Mouse (Mus musculus) olfactory bulb, adult 2 months (tissue): ENCODE data around the gene Meltf.

Source experiments
- CTCF ChIP-seq: fragments of 200-500 bp; IDR thresholded peaks from 2 replicates; pipeline ENCODE4 v1.5.1; 2012; ENCODE audit warnings: low read depth, mild to moderate bottlenecking, low read length, moderate library complexity; ENCODE audit not compliant: insufficient read depth
- POLR2A ChIP-seq: fragments of 200-500 bp; IDR thresholded peaks from 2 replicates; pipeline ENCODE4 v1.6.1; 2012; ENCODE audit warnings: mild to moderate bottlenecking, low read depth, low read length, moderate library complexity; ENCODE audit not compliant: insufficient read depth

DNA sequence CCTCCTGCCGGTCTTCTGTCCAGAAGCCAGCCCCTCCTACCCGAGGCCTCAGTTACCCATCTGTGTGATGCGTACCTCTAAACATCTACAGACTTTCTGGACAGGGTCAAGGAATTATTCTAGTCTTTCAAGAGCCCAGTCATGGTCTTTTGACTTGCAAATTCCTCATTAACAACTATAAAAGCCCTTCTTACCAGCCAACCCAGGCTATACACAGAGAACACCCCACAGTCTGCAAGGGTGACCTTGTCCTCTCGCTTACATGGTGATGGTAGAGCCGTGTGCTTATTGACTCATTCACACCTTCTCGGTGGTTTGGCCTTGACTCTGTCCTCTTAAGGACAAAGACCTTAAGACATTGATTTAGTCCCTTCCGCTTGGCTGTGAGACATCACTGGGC, 12.3 kb downstream of the Meltf start:
- TF ChIP-seq POLR2A (no peak), CTCF (no peak)
